ENCODE assay signal across 9 mouse cellular contexts in the genomic region with DNA sequence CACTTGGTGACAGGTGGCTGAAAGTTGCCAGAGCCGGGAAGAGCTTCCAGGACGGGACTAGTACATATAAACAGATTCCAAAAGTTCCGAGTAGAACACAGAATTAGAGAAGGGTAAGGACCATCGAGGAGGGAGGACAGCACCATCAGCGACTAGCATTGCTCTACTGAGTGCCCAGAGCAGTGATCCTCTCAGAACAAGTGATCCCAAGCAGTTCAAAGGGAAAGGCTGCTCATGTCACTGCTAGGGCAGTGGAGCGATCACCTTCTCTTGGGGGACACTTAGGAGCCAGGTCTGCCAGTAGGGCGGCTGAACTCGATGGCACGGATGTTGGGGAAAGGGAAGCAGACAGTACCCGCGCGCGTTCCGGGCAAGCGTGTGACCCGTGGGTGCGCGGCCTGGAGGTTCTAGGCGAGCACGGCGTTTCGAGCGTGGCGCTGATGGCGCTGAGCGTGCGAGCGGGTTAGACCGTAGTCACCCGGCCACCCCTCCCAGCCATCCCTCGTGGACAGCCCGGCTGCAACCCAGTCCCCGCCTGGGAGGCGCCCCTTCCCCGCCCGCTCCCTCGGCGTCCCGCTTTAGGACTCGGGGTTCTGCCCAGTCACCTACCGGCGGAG. TPM values are rescaled to one million over a fixed set of nuclear protein-coding genes. Genes with fewer than 3 reads are reported as not detected.
DNase-seq lines count a peak whose midpoint lies in the region; ATAC-seq and TF ChIP-seq lines count a peak whose summit lies in the region.
"Had no signal": no experiment of that assay in that cellular context is flagged by ENCODE, and none has a peak within 500 bp of the region (broad histone marks: within the 10 kb centered on the region; RNA-seq: fewer than 3 reads in every experiment).

No protein-coding gene starts in this region.

- H3K9me3 ChIP-seq in kidney, embryonic 14.5 days (ENCODE audit: control insufficient read depth, low read length), result no peaks in the 10 kb centered on the region
- H3K9me3 ChIP-seq in hindbrain, embryonic 16.5 days (ENCODE audit: control insufficient read depth, low read length), result no peaks in the 10 kb centered on the region
- no peaks in the 10 kb centered on the region for H3K9me3 ChIP-seq in midbrain, embryonic 16.5 days (replicated peaks; ENCODE audit: control insufficient read depth, low read length, poor library complexity, severe bottlenecking)

- peak overlapping the region; percentile 83 for H3K9ac ChIP-seq in kidney, embryonic 14.5 days (ENCODE audit: low read depth, low read length)
- peak overlapping the region; percentile 84 for H3K9ac ChIP-seq in hindbrain, embryonic 16.5 days (ENCODE audit: low read depth, low read length)
- H3K9ac ChIP-seq in midbrain, embryonic 16.5 days (ENCODE audit: low read depth, low read length), result peak overlapping the region; percentile 76

- peak overlapping the region; percentile 78 for H3K27ac ChIP-seq in kidney, embryonic 14.5 days (ENCODE audit: low read depth, low read length)
- H3K27ac ChIP-seq in bone marrow macrophage, adult 2 months (ENCODE audit: insufficient read depth, low read depth, low read length), result peak overlapping the region; percentile 54
- H3K27ac ChIP-seq in hindbrain, embryonic 16.5 days (ENCODE audit: low read depth, low read length), result peak overlapping the region; percentile 91
- H3K27ac ChIP-seq in midbrain, embryonic 16.5 days (ENCODE audit: low read length), result peak overlapping the region; percentile 84

- H3K4me1 ChIP-seq in kidney, embryonic 14.5 days (ENCODE audit: control insufficient read depth, insufficient read depth, low read length), result peaks cover 47% of the 10 kb centered on the region
- H3K4me1 ChIP-seq in bone marrow macrophage, adult 2 months (ENCODE audit: control insufficient read depth, insufficient read depth, low read length), result peaks cover 44% of the 10 kb centered on the region
- peaks cover 42% of the 10 kb centered on the region for H3K4me1 ChIP-seq in hindbrain, embryonic 16.5 days (ENCODE audit: control insufficient read depth, insufficient read depth, low read depth, low read length)
- H3K4me1 ChIP-seq in midbrain, embryonic 16.5 days (ENCODE audit: control insufficient read depth, insufficient read depth, low read length), result peaks cover 47% of the 10 kb centered on the region

- H3K27me3 ChIP-seq in kidney, embryonic 14.5 days (ENCODE audit: control insufficient read depth, insufficient read depth, low read length), result no peaks in the 10 kb centered on the region
- H3K27me3 ChIP-seq in hindbrain, embryonic 16.5 days (replicated peaks; ENCODE audit: control insufficient read depth, insufficient read depth, low read length), result no peaks in the 10 kb centered on the region
- no peaks in the 10 kb centered on the region for H3K27me3 ChIP-seq in midbrain, embryonic 16.5 days (ENCODE audit: control insufficient read depth, insufficient read depth, low read depth, low read length)

- no peaks in the 10 kb centered on the region for H3K36me3 ChIP-seq in kidney, embryonic 14.5 days (ENCODE audit: control insufficient read depth, insufficient read depth, low read length)
- no peaks in the 10 kb centered on the region for H3K36me3 ChIP-seq in hindbrain, embryonic 16.5 days (ENCODE audit: control insufficient read depth, insufficient read depth, low read length)
- H3K36me3 ChIP-seq in midbrain, embryonic 16.5 days (ENCODE audit: control insufficient read depth, insufficient read depth, low read length), result no peaks in the 10 kb centered on the region

- ATAC-seq in kidney, embryonic 14.5 days (ENCODE audit: low FRiP score, low TSS enrichment), result no peak; the same call in none of the 2 replicates
- 0 out of 2 replicates have a peak, but pooled peaks have one; percentile 0 for ATAC-seq in hindbrain, embryonic 16.5 days
- peak; percentile 76; the same call in 1 of the 2 replicates for ATAC-seq in midbrain, embryonic 16.5 days

- peak overlapping the region; percentile 69 for H3K4me3 ChIP-seq in kidney, embryonic 14.5 days (ENCODE audit: low read length)
- peak overlapping the region; percentile 77 for H3K4me3 ChIP-seq in bone marrow macrophage, adult 2 months (ENCODE audit: insufficient read depth, low read length)
- H3K4me3 ChIP-seq in hindbrain, embryonic 16.5 days (ENCODE audit: low read length), result peak overlapping the region; percentile 79
- peak overlapping the region; percentile 63 for H3K4me3 ChIP-seq in midbrain, embryonic 16.5 days (ENCODE audit: low read depth, low read length)

- DNase-seq in kidney, adult 9 months, result no peak
- no peak for DNase-seq in Muller cell, postnatal 12 days (ENCODE audit: inconsistent ontology term)
- no peak for DNase-seq in gastrocnemius, postnatal 36 days
- DNase-seq in testis, postnatal 10 days (ENCODE audit: low spot score), result no peak

- under 1% methylated on average over 42 of the region's 42 CpGs for WGBS in kidney, embryonic 14.5 days
- 0% methylated on average over 32 of the region's 42 CpGs for WGBS in hindbrain, embryonic 16.5 days
- under 1% methylated on average over 42 of the region's 42 CpGs for WGBS in midbrain, embryonic 16.5 days

- TF ChIP-seq POLR2A in bone marrow macrophage, adult 2 months (IDR thresholded peaks at IDR 0.05; ENCODE audit: borderline replicate concordance, low read depth, low read length), result peak; percentile 52; the same call in 1 of the 2 replicates

- no peak for TF ChIP-seq CTCF in bone marrow macrophage, adult 2 months (IDR thresholded peaks at IDR 0.05; ENCODE audit: low read depth, low read length)

- H3K4me2 ChIP-seq in kidney, embryonic 14.5 days (replicated peaks; ENCODE audit: low read depth, low read length), result peak overlapping the region; percentile 81
- H3K4me2 ChIP-seq in hindbrain, embryonic 16.5 days (ENCODE audit: low read length), result peak overlapping the region; percentile 91
- peak overlapping the region; percentile 87 for H3K4me2 ChIP-seq in midbrain, embryonic 16.5 days (ENCODE audit: low read length)

- intact Hi-C loops in gastrocnemius, postnatal 36 days (cut with DNase I), result no loop called here

RNA-seq across cellular contexts. Expression of a gene that starts 0.4 kb away (rescaled TPM):
- 3.3 and 4.8 TPM in 2 replicates for polyA plus RNA-seq in kidney, embryonic 14.5 days (2014; fragmentation: Nextera tagmentation; extraction: Ambion mirVana)
- 17.9 and 18.7 TPM in 2 replicates for polyA plus RNA-seq in bone marrow macrophage, adult 2 months (2012; ENCODE audit: insufficient read depth, insufficient read length, missing spikeins)
- 4.6 and 4.7 TPM in 2 replicates for polyA plus RNA-seq in hindbrain, embryonic 16.5 days (2015; fragmentation: Nextera tagmentation; extraction: Ambion mirVana)
- 4.4 TPM in 2 replicates for polyA plus RNA-seq in midbrain, embryonic 16.5 days (2015; fragmentation: Nextera tagmentation; extraction: Ambion mirVana)
- 1 to 10 TPM; 1.9 to 2.6 TPM for total RNA-seq in gastrocnemius, postnatal 36 days (2021)

RNA-seq across cellular contexts. Expression of a gene that starts 48.6 kb away (rescaled TPM):
- not detected in 2 replicates for polyA plus RNA-seq in kidney, embryonic 14.5 days (2014; fragmentation: Nextera tagmentation; extraction: Ambion mirVana)
- polyA plus RNA-seq in bone marrow macrophage, adult 2 months (2012; ENCODE audit: insufficient read depth, insufficient read length, missing spikeins), result not detected in 2 replicates
- polyA plus RNA-seq in hindbrain, embryonic 16.5 days (2015; fragmentation: Nextera tagmentation; extraction: Ambion mirVana), result 0.99 and 1.3 TPM in 2 replicates
- 1.2 and 1.3 TPM in 2 replicates for polyA plus RNA-seq in midbrain, embryonic 16.5 days (2015; fragmentation: Nextera tagmentation; extraction: Ambion mirVana)
- total RNA-seq in gastrocnemius, postnatal 36 days (2021), result not detected
- total RNA-seq: adrenal gland, postnatal 4 days had no signal

RNA-seq across cellular contexts. Expression of a gene that starts 58.5 kb away (rescaled TPM):
- polyA plus RNA-seq in kidney, embryonic 14.5 days (2014; fragmentation: Nextera tagmentation; extraction: Ambion mirVana), result 0.26 and 0.29 TPM in 2 replicates
- polyA plus RNA-seq in bone marrow macrophage, adult 2 months (2012; ENCODE audit: insufficient read depth, insufficient read length, missing spikeins), result not detected in 2 replicates
- polyA plus RNA-seq in hindbrain, embryonic 16.5 days (2015; fragmentation: Nextera tagmentation; extraction: Ambion mirVana), result 1.9 and 3.0 TPM in 2 replicates
- polyA plus RNA-seq in midbrain, embryonic 16.5 days (2015; fragmentation: Nextera tagmentation; extraction: Ambion mirVana), result 2.3 and 3.1 TPM in 2 replicates
- not detected for total RNA-seq in gastrocnemius, postnatal 36 days (2021)
